Mouse (Mus musculus): ENCODE results near the gene Lingo3.

DNA sequence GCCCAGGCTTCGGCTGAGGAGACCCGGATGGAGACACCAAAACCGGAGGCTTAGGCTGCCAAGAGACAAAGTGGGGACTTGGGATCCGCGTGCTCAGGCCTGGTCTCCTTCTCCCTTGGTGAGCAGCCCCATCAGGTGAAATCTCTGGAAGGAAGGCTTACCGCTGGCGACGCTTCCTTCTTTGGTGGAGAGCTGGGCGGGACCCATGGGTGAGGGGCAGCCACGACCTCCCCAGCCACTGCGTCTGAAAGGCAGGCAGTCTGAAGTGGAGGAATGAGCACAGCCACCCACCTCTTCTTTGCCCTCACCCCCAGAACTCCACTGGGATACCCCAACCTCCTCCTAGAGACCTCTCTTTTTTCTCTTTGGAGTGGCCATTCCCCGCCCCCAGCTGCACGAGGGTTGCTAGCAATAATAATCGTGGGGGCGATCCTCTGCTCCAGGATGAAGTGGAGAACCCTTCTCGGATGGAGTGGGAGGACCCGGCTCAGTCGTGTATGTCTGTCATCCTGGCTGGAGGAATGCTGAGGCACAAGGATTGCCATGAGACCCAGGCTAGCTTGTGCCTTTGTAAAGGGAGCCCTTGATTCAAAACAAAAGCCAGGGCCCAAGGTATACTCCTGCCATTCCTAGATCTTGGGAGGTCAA lies 34.7 kb downstream of the Lingo3 start:
- TF ChIP-seq POLR2A (IDR thresholded peaks at IDR 0.05; ENCODE audit: low read depth, low read length) (no peak), CTCF (IDR thresholded peaks at IDR 0.05; ENCODE audit: extremely low read depth, insufficient read length, insufficient replicate concordance, low read depth, low read length) (no peak)

Data from small intestine, adult 2 months (tissue).